Mouse (Mus musculus) kidney, postnatal 4 days (tissue): Measurements from ENCODE around the gene Drd5.

Experiments used
- DNase-seq, 2 experiments: peaks; one replicate each; pipeline ENCODE4 v3.0.0; 2021; ENCODE audit warnings: mixed read lengths in 2 of 2

Drd5 gene

DNA sequence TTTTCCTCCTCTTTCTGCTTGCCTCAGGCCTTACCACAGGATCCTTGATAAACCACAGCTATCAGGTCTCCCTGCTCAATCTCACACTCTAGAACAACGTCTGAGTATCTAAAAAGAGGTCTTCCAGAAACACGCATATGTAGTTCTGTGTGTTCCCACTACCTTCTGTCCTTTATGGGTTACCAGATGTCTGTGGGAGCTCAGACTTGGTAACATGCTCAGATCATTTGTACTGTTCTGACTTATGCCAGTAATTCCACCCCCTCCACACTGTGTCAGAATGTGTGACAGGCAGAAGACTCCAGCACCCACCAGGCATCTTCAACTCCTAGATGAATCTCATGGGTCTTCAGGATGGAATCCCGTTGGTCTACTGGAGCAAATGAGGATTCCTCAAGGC lies 37.8 kb downstream of the Drd5 start:
- DNase-seq = no peak

DNA sequence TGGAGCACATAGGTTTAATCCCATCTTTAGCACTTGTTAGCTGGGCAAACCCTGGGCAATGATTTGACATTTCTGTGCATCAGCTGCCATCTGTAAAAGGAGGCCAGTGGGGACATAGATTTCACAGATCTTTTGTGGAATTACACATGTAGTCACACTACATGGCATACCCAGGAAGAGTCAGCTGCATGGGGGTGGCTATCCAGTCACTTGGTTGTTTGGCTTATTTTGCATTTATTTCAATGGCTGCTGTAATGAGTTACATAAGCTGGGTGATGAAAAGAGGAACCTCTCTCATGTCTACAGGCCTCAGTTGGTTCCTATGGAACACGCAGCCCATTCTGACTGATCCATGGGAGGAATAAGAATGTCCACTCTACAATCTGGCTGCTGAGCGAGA lies 40.5 kb downstream of the Drd5 start:
- DNase-seq = no peak

DNA sequence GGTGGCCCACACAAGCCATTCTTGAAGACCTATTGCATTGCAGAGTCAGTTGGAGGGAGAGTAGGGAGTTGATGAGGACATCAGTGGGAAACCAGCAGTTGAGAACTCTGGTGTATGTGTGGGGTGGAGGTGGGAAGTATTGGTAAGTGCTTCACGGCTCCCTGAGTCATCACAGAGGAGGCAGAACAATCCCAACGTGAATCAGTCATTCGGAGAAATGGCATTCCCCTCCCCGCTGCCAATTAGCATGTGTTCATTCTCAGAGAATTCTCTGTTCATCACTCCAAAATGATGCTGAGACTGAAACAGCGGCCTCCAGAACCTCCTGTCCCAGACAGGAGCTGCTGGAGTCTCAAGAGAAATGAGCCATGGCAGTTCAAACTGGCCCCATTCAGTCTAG lies 45.2 kb downstream of the Drd5 start:
- DNase-seq = no peak

DNA sequence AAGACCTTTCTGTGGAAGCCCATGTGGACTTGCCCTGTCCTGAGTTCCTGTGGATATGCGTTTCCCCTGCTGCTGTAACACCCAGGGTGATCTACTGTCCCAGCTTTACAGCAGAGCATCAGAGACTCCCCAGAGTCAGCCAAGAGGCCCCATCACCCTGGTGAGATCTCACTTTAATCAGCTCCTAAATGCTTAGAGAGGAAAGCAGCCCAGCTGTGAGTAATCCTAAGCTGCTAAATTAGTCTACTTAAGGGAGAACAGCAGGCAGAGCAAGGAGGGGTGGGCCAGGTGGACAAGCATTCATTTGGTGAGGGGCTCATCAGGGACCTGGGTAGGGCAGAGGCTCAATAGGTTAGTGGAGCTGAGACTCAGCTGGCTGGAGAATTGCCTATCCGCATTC lies 46.4 kb downstream of the Drd5 start:
- no peak for DNase-seq

DNA sequence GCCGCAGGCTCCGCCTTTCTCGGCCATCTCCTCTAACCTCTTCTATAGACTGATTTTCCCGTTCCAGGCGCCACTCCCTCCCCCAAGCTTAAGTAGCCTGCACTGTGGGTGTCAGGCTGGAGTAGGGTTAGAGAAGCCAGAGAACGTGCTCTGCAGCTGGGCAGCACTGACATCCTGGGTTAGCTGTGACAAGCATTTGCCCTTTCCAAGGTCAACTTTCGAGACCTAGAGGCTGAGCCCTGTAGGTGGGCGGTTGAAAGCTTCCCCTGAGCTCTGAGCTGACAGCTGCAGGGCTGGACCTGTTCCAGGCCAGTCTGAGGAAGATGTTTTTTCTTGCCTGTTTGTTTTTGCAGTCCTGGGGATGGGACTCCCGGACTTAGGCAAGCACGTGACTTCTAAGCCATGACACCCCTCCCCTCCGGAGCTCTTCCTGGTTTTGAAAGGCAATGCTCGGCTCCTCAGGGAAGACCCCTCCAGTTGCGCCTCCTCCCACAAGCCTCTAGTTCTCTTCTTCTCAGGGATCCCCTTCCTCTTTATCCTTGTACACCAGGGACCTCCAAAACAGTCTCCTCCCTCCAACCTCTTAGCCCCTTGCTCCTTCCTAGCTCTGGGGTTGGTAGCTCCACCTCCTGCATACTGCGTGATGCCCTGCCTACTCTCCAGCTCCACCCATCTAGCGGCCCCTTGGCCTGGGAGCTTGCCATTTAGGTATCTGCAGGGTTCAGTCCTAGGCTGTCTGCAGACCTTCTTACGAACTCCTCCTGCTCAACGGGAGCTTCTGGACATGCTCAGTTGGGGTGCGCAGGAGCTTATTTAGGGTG lies 47.7 kb downstream of the Drd5 start:
- DNase-seq = peak; percentile 70 to 78

DNA sequence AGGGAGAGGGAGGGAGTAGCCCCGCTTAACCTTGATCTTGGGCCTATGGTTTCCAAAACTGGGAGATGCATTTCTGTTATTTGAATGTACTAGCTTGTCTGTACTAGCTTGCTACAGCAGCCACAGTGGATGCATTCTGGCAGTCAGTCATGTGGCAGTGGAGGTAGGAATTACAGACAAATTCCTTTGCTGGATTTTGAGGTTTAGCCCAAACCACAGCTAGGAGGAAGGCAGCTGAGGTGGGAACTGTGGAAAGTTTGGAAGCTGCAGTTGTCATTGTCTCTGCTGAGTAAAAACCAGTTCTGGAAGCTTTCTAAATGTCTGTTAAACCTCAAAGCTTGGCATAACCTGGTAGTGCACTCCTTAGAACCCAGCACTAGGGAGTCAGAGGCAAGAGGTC lies 52.1 kb downstream of the Drd5 start:
- DNase-seq = no peak
